Mouse (Mus musculus) MEL (cell line): Measurements from ENCODE around the gene Megf9. TPM values are rescaled to one million over a fixed set of nuclear protein-coding genes. Genes with fewer than 3 reads are reported as not detected.

Source experiments
- DNase-seq: peaks from one replicate; pipeline ENCODE4 v3.0.0; 2011; ENCODE audit warnings: low read depth, low spot score
- H3K27ac ChIP-seq: 2 replicates; pipeline ENCODE4 v1.5.1; 2012; ENCODE audit warnings: low read depth, mild to moderate bottlenecking, control low read depth, low read length, moderate library complexity; ENCODE audit not compliant: control insufficient read depth
- H3K27me3 ChIP-seq, 2 experiments: fragments of 150-350 bp in 1 of 2; sonication (generic) in 1 of 2; 2 replicates each; pipeline ENCODE4 v1.6.1; 2012; ENCODE audit warnings: low read length in 2 of 2, mild to moderate bottlenecking in 2 of 2, improper control_type of control experiment in 1 of 2, moderate library complexity in 1 of 2; ENCODE audit not compliant: insufficient read depth in 2 of 2, control insufficient read depth in 1 of 2
- H3K36me3 ChIP-seq, 2 experiments: 2 replicates each; pipeline ENCODE4 v1.6.1; 2012 to 2014; ENCODE audit warnings: low read length in 2 of 2, improper control_type of control experiment in 1 of 2, inconsistent platforms in 1 of 2, mild to moderate bottlenecking in 1 of 2; ENCODE audit not compliant: insufficient read depth in 2 of 2, control insufficient read depth in 1 of 2
- H3K4me1 ChIP-seq, 2 experiments: fragments of 150-350 bp in 1 of 2; sonication (generic) in 1 of 2; 2 replicates each; pipeline ENCODE4 v1.6.1; 2012; ENCODE audit warnings: low read length in 2 of 2, improper control_type of control experiment in 1 of 2, mild to moderate bottlenecking in 1 of 2; ENCODE audit not compliant: insufficient read depth in 2 of 2, control insufficient read depth in 1 of 2
- H3K4me3 ChIP-seq, 2 experiments: fragments of 150-350 bp in 1 of 2; sonication (generic) in 1 of 2; 2 replicates each; pipeline ENCODE4 v1.5.1; 2012; ENCODE audit warnings: low read depth in 2 of 2, low read length in 2 of 2, mild to moderate bottlenecking in 2 of 2, moderate library complexity in 2 of 2, control low read depth in 1 of 2, improper control_type of control experiment in 1 of 2; ENCODE audit not compliant: control insufficient read depth in 1 of 2, insufficient read depth in 1 of 2
- H3K79me2 ChIP-seq: 2 replicates; pipeline ENCODE4 v1.6.1; 2012; ENCODE audit warnings: mild to moderate bottlenecking, low read length, moderate library complexity; ENCODE audit not compliant: control insufficient read depth, poor library complexity, insufficient read depth
- H3K9ac ChIP-seq: 2 replicates; pipeline ENCODE4 v1.6.1; 2012; ENCODE audit warnings: low read depth, mild to moderate bottlenecking, control low read depth, low read length, moderate library complexity; ENCODE audit not compliant: control insufficient read depth, poor library complexity, severe bottlenecking
- H3K9me3 ChIP-seq: fragments of 150-350 bp; sonication (generic); replicated peaks from 2 replicates; pipeline ENCODE4 v1.6.1; 2012; ENCODE audit warnings: mild to moderate bottlenecking, low read length, improper control_type of control experiment, moderate library complexity; ENCODE audit not compliant: insufficient read depth
- BHLHE40 ChIP-seq: IDR thresholded peaks from 2 replicates; pipeline ENCODE4 v1.6.1; 2012; ENCODE audit warnings: low read depth, mild to moderate bottlenecking, inconsistent platforms, low read length, improper control_type of control experiment, borderline replicate concordance
- CHD1 ChIP-seq: IDR thresholded peaks from 2 replicates; pipeline ENCODE4 v1.6.1; 2012; ENCODE audit warnings: low read depth, mild to moderate bottlenecking, inconsistent platforms, low read length, improper control_type of control experiment
- CTCF ChIP-seq, 3 experiments: IDR thresholded peaks in 2 of 3; conservative IDR thresholded peaks in 1 of 3; 2 replicates each; pipeline ENCODE4 v1.5.1; 2011 to 2012; ENCODE audit warnings: low read length in 3 of 3, low read depth in 2 of 3, mild to moderate bottlenecking in 2 of 3, improper control_type of control experiment in 1 of 3, inconsistent platforms in 1 of 3, mixed read lengths in 1 of 3, moderate library complexity in 1 of 3; ENCODE audit not compliant: control insufficient read depth in 1 of 3, insufficient read depth in 1 of 3, poor library complexity in 1 of 3, severe bottlenecking in 1 of 3
- E2F4 ChIP-seq: IDR thresholded peaks from 2 replicates; pipeline ENCODE4 v1.6.1; 2011; ENCODE audit warnings: low read depth, low read length, improper control_type of control experiment, borderline replicate concordance
- GABPA ChIP-seq: IDR thresholded peaks from 2 replicates; pipeline ENCODE4 v1.6.1; 2012; ENCODE audit warnings: low read depth, mild to moderate bottlenecking, inconsistent platforms, low read length, improper control_type of control experiment, moderate library complexity
- MAFK ChIP-seq: IDR thresholded peaks from 2 replicates; pipeline ENCODE4 v1.6.1; 2011; ENCODE audit warnings: low read depth, mild to moderate bottlenecking, low read length, improper control_type of control experiment, borderline replicate concordance
- MAX ChIP-seq: IDR thresholded peaks from 2 replicates; pipeline ENCODE4 v1.6.1; 2011; ENCODE audit warnings: low read length, improper control_type of control experiment
- MAZ ChIP-seq: IDR thresholded peaks from 2 replicates; pipeline ENCODE4 v1.6.1; 2012; ENCODE audit warnings: low read depth, mild to moderate bottlenecking, inconsistent platforms, low read length, improper control_type of control experiment
- MEF2A ChIP-seq: IDR thresholded peaks from 2 replicates; pipeline ENCODE4 v1.6.1; 2014; ENCODE audit warnings: low read depth, mild to moderate bottlenecking, inconsistent platforms, low read length, improper control_type of control experiment; ENCODE audit not compliant: poor library complexity, insufficient replicate concordance, severe bottlenecking; ENCODE audit errors: extremely low read depth
- MYB ChIP-seq: IDR thresholded peaks from 2 replicates; pipeline ENCODE4 v1.6.1; 2011; ENCODE audit warnings: mild to moderate bottlenecking, low read depth, low read length, improper control_type of control experiment
- MYC ChIP-seq: IDR thresholded peaks from 2 replicates; pipeline ENCODE4 v1.6.1; 2011; ENCODE audit warnings: low read depth, mild to moderate bottlenecking, low read length, improper control_type of control experiment, moderate library complexity
- POLR2A ChIP-seq, 2 experiments: IDR thresholded peaks; 2 replicates each; pipeline ENCODE4 v1.6.1; 2011 to 2012; ENCODE audit warnings: low read length in 2 of 2, mild to moderate bottlenecking in 2 of 2, control low read depth in 1 of 2, improper control_type of control experiment in 1 of 2, low read depth in 1 of 2, moderate library complexity in 1 of 2; ENCODE audit not compliant: control insufficient read depth in 1 of 2, insufficient read depth in 1 of 2, poor library complexity in 1 of 2
- RAD21 ChIP-seq: IDR thresholded peaks from 2 replicates; pipeline ENCODE4 v1.6.1; 2011; ENCODE audit warnings: mild to moderate bottlenecking, low read depth, low read length, improper control_type of control experiment
- RCOR1 ChIP-seq: IDR thresholded peaks from 2 replicates; pipeline ENCODE4 v1.6.1; 2012; ENCODE audit warnings: low read depth, mild to moderate bottlenecking, inconsistent platforms, low read length, improper control_type of control experiment
- SIN3A ChIP-seq: IDR thresholded peaks from 2 replicates; pipeline ENCODE4 v1.6.1; 2012; ENCODE audit warnings: low read length, improper control_type of control experiment, inconsistent platforms
- SMC3 ChIP-seq: IDR thresholded peaks from 2 replicates; pipeline ENCODE4 v1.6.1; 2011; ENCODE audit warnings: low read depth, low read length, improper control_type of control experiment
- TAL1 ChIP-seq: IDR thresholded peaks from 2 replicates; pipeline ENCODE4 v1.6.1; 2012; ENCODE audit warnings: mild to moderate bottlenecking, inconsistent platforms, low read length, moderate library complexity, mixed read lengths
- TBP ChIP-seq: IDR thresholded peaks from 2 replicates; pipeline ENCODE4 v1.8.0; 2011; ENCODE audit warnings: low read depth, low read length, improper control_type of control experiment
- UBTF ChIP-seq: IDR thresholded peaks from 2 replicates; pipeline ENCODE4 v1.6.1; 2012; ENCODE audit warnings: low read depth, mild to moderate bottlenecking, inconsistent platforms, low read length, improper control_type of control experiment, moderate library complexity, borderline replicate concordance; ENCODE audit not compliant: insufficient read depth
- USF2 ChIP-seq, 2 experiments: IDR thresholded peaks; 2 replicates each; pipeline ENCODE4 v1.6.1; 2011 to 2012; ENCODE audit warnings: improper control_type of control experiment in 2 of 2, low read length in 2 of 2, borderline replicate concordance in 1 of 2, inconsistent platforms in 1 of 2, low read depth in 1 of 2, mild to moderate bottlenecking in 1 of 2; ENCODE audit not compliant: insufficient read depth in 1 of 2
- ZC3H11A ChIP-seq: IDR thresholded peaks from 2 replicates; pipeline ENCODE4 v1.6.1; 2012; ENCODE audit warnings: low read depth, mild to moderate bottlenecking, inconsistent platforms, low read length, improper control_type of control experiment
- polyA plus RNA-seq, 2 experiments: library from polyadenylated mRNA; stranded (reverse) in 1 of 2; unstranded in 1 of 2; fragments of >175 nt in 1 of 2; fragments of >200 nt in 1 of 2; gene quantifications; 2 replicates each; pipeline versions ENCODE4 v1.2.1 to v1.2.4; 2012; ENCODE audit warnings: low replicate concordance in 2 of 2, low read depth in 1 of 2; ENCODE audit not compliant: insufficient read length in 2 of 2, insufficient read depth in 1 of 2, missing spikeins in 1 of 2
- total RNA-seq: library from RNA; depleted of rRNA; stranded (reverse); fragments of 300-350 nt; gene quantifications from 2 replicates; pipeline ENCODE4 v1.2.3, GENCODE M21; 2012

Megf9 gene
- total and polyA plus RNA-seq, 3 experiments, result 2.1 to 3.2 TPM; not detected in 1

GRCm38 (mm10) chr4:70503827-70504226 is 31.0 kb downstream of the Megf9 start:
- H3K4me3 ChIP-seq, result no peak overlapping the region
- no peaks in the 10 kb centered on the region for H3K9me3 ChIP-seq
- H3K36me3 ChIP-seq, result peaks cover 0 to 8% of the 10 kb centered on the region in 2 experiments; a peak in 2 of 4 replicates
- TF ChIP-seq TAL1 (no peak), RCOR1 (no peak), TBP (no peak), SIN3A (no peak), RAD21 (no peak), USF2 (IDR thresholded peaks at IDR 0.05; ENCODE audit: borderline replicate concordance in 1 of 2, insufficient read depth in 1 of 2, low read depth in 1 of 2, low read length in 2 of 2) (no peak), UBTF (no peak), MEF2A (no peak), ZC3H11A (no peak), E2F4 (no peak), CTCF (IDR thresholded peaks at IDR 0.05 in 2 of 3, conservative IDR thresholded peaks at IDR 0.05 in 1 of 3; ENCODE audit: control insufficient read depth in 1 of 3, insufficient read depth in 1 of 3, low read depth in 2 of 3, low read length in 3 of 3, poor library complexity in 1 of 3, severe bottlenecking in 1 of 3) (no peak)
- no peak overlapping the region for H3K27ac ChIP-seq
- no peaks in the 10 kb centered on the region for H3K27me3 ChIP-seq
- peaks cover 5 to 6% of the 10 kb centered on the region in 2 experiments; a peak in 3 of 4 replicates for H3K4me1 ChIP-seq
- no peaks in the 10 kb centered on the region for H3K79me2 ChIP-seq
- H3K9ac ChIP-seq, result no peak overlapping the region
- no peak for DNase-seq

DNA sequence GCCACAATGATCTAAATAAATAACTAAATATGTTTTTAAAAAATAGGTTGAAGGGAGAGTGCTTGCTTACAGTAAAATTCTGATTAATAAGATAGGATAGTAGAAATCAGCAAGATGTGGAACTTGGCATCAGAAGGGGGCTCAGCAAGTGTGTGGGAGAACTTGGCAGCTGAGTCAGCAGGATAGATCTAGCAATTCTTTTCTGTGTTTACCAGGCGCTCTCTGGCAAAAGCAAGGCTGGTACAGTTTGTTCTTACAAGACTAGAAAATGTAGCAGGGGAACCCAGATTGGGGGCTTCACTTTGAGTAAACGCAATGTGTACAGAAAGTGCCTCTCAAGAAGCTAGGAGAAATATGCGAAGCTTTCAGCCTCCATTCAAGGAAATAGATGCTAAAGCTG is 35.5 kb downstream of the Megf9 start:
- no peaks in the 10 kb centered on the region for H3K79me2 ChIP-seq
- no peaks in the 10 kb centered on the region for H3K9me3 ChIP-seq
- no peak for TF ChIP-seq MAX
- TF ChIP-seq MEF2A, result no peak
- TF ChIP-seq MYB, result no peak
- no peak for TF ChIP-seq MAZ
- no peak for TF ChIP-seq MYC
- no peak for TF ChIP-seq GABPA
- TF ChIP-seq BHLHE40, result no peak
- TF ChIP-seq MAFK, result no peak
- TF ChIP-seq CHD1, result no peak
- no peak for TF ChIP-seq UBTF
- TF ChIP-seq TBP, result no peak
- no peak for TF ChIP-seq E2F4
- no peak for TF ChIP-seq CTCF (IDR thresholded peaks at IDR 0.05 in 2 of 3, conservative IDR thresholded peaks at IDR 0.05 in 1 of 3; ENCODE audit: control insufficient read depth in 1 of 3, insufficient read depth in 1 of 3, low read depth in 2 of 3, low read length in 3 of 3, poor library complexity in 1 of 3, severe bottlenecking in 1 of 3)
- no peak for TF ChIP-seq POLR2A (IDR thresholded peaks at IDR 0.05; ENCODE audit: control insufficient read depth in 1 of 2, insufficient read depth in 1 of 2, low read depth in 1 of 2, low read length in 2 of 2, poor library complexity in 1 of 2)
- TF ChIP-seq SMC3, result no peak

More for the DNA sequence above, 35.5 kb downstream of the Megf9 start:
- Histone ChIP-seq H3K36me3 (no peaks in the 10 kb centered on the region), H3K9ac (no peak overlapping the region), H3K27ac (no peak overlapping the region), H3K27me3 (no peaks in the 10 kb centered on the region), H3K4me1 (no peaks in the 10 kb centered on the region), H3K4me3 (no peak overlapping the region)
- DNase-seq, result no peak
